Mouse (Mus musculus): ENCODE data around the gene Ifitm10. TPM values are rescaled to one million over a fixed set of nuclear protein-coding genes. Genes with fewer than 3 reads are reported as not detected.

The Ifitm10 gene
- 6.0 and 11.2 TPM in 2 replicates for polyA plus RNA-seq (2014; fragmentation: Nextera tagmentation; extraction: Ambion mirVana)

DNA sequence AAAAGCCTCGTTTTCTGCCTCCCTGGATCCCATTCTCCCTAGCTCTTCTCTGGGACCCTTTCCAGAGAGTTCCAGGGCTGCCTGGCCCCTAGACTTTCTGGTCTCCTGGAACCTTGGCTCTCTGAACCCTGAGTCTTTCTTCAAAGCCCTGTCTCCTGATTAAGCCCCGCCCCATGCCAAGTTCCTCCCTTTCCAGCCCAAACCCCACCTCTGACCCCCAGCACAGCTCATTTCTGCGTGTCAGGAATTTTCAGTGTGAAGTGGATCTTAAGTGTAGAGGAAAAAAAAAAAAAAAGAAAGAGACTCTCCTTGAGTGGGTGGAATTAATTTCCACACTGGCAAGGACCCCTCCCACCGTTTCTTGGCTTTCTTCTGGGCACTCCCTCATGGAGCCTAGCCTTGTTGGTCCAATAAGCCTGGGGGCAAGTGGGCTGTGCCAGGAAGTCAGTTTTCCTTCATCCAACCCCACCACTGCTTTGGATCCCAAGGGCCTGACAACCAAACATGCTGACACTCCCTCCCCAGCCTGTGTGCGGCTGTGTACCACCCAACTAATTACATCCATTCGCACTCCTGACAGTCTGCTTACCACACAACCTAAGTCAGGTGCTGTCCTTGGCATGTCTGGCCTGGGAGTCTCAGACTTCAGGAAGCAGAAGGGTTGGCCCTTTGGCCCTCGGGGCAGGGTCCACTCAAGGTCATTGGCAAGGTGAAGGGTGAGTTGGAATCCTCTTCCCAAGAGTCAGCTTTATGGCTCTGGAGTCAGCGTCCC is at the start of gene Ifitm10:
Gene Ifitm10, minus strand, starts transcription at position 113 of the 772 bp plus-strand sequence.
- no peak within 1 kb of the TSS for H3K27ac ChIP-seq (ENCODE audit: low read depth, low read length)
- H3K27me3 ChIP-seq (ENCODE audit: control insufficient read depth, insufficient read depth, low read length), result peaks cover 22% of the 10 kb centered on the region
- H3K36me3 ChIP-seq (ENCODE audit: control insufficient read depth, insufficient read depth, low read length), result peaks cover 31% of the 10 kb centered on the region
- H3K4me2 ChIP-seq (ENCODE audit: low read depth, low read length), result peak within 1 kb of the TSS; percentile 53; the same call in 1 of the 2 replicates
- ATAC-seq (ENCODE audit: low read depth), result no peak
- no peaks in the 10 kb centered on the region for H3K4me1 ChIP-seq (ENCODE audit: control insufficient read depth, insufficient read depth, low read length)
- H3K4me3 ChIP-seq (ENCODE audit: low read depth, low read length), result no peak within 1 kb of the TSS
- H3K9me3 ChIP-seq (ENCODE audit: control insufficient read depth, low read length), result no peaks in the 10 kb centered on the region
- WGBS, result 72% methylated on average over 8 of the region's 8 CpGs
- no peak within 1 kb of the TSS for H3K9ac ChIP-seq (replicated peaks; ENCODE audit: low read depth, low read length)

- no peak overlapping the region for H3K4me3 ChIP-seq (ENCODE audit: low read depth, low read length)
- H3K27me3 ChIP-seq (ENCODE audit: control insufficient read depth, insufficient read depth, low read length), result no peaks in the 10 kb centered on the region
- no peak overlapping the region for H3K27ac ChIP-seq (ENCODE audit: low read depth, low read length)
- WGBS, result 79% methylated on average over 2 of the region's 2 CpGs
- H3K4me2 ChIP-seq (ENCODE audit: low read depth, low read length), result no peak overlapping the region
- ATAC-seq (ENCODE audit: low read depth), result no peak
- H3K9ac ChIP-seq (replicated peaks; ENCODE audit: low read depth, low read length), result no peak overlapping the region
- H3K9me3 ChIP-seq (ENCODE audit: control insufficient read depth, low read length), result no peaks in the 10 kb centered on the region
- H3K4me1 ChIP-seq (ENCODE audit: control insufficient read depth, insufficient read depth, low read length), result no peaks in the 10 kb centered on the region
- no peaks in the 10 kb centered on the region for H3K36me3 ChIP-seq (ENCODE audit: control insufficient read depth, insufficient read depth, low read length)
Observed at GRCm38 (mm10) chr7:142421826-142422225, 48.3 kb upstream of the Ifitm10 start.

DNA sequence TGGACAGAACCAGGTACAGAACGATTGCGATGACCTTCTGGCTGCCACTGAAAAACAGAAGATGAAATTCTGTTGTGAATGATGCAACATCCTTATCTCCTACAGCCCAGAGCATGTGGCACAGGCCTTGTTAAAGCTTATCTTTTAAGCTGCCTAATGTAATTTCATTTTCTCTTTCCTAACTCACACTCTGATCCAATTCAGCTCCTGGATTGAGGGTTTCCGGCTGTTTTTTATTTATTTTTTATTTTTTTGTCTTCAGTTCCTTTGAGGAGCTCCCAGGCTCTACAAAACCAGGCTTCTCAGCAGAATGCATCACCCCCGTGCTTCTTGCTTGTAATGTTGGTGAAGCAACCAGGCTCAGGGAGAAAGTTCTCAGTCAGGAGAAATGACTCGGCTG is 46.3 kb upstream of the Ifitm10 start:
- Histone ChIP-seq H3K9ac (replicated peaks; ENCODE audit: low read depth, low read length) (no peak overlapping the region), H3K9me3 (ENCODE audit: control insufficient read depth, low read length) (no peaks in the 10 kb centered on the region), H3K4me2 (ENCODE audit: low read depth, low read length) (no peak overlapping the region), H3K36me3 (ENCODE audit: control insufficient read depth, insufficient read depth, low read length) (no peaks in the 10 kb centered on the region), H3K4me1 (ENCODE audit: control insufficient read depth, insufficient read depth, low read length) (no peaks in the 10 kb centered on the region), H3K27ac (ENCODE audit: low read depth, low read length) (no peak overlapping the region), H3K27me3 (ENCODE audit: control insufficient read depth, insufficient read depth, low read length) (no peaks in the 10 kb centered on the region), H3K4me3 (ENCODE audit: low read depth, low read length) (no peak overlapping the region)
- ATAC-seq (ENCODE audit: low read depth), result no peak
- WGBS, result 91% methylated on average over 5 of the region's 5 CpGs

- H3K4me1 ChIP-seq (ENCODE audit: control insufficient read depth, insufficient read depth, low read length), result no peaks in the 10 kb centered on the region
- no peak overlapping the region for H3K9ac ChIP-seq (replicated peaks; ENCODE audit: low read depth, low read length)
- H3K9me3 ChIP-seq (ENCODE audit: control insufficient read depth, low read length), result no peaks in the 10 kb centered on the region
- H3K4me3 ChIP-seq (ENCODE audit: low read depth, low read length), result no peak overlapping the region
- no peaks in the 10 kb centered on the region for H3K36me3 ChIP-seq (ENCODE audit: control insufficient read depth, insufficient read depth, low read length)
- H3K27ac ChIP-seq (ENCODE audit: low read depth, low read length), result no peak overlapping the region
- no peaks in the 10 kb centered on the region for H3K27me3 ChIP-seq (ENCODE audit: control insufficient read depth, insufficient read depth, low read length)
- ATAC-seq (ENCODE audit: low read depth), result no peak
- no peak overlapping the region for H3K4me2 ChIP-seq (ENCODE audit: low read depth, low read length)
- WGBS, result 87% methylated on average over 8 of the region's 8 CpGs
Observed at GRCm38 (mm10) chr7:142418679-142419078, 45.1 kb upstream of the Ifitm10 start.

DNA sequence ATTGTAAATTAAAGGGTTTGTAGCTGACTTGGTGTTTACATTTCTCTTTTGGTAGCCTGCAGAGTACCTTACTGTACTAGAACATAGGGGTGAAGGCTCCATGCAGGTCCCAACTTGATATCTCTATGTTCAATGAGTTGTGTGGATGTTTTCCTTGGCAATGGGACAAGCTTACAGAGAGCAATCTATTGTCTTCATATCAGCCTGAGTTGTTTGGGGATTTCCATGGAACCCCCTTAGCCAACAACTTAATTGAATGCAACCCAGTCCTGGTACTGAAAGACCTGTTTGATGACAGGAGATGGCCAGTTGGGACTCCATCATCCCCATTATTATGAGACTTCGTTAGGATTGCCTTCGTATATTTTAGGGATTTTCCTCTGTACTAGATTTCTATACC is 44.5 kb upstream of the Ifitm10 start:
- H3K4me1 ChIP-seq (ENCODE audit: control insufficient read depth, insufficient read depth, low read length), result no peaks in the 10 kb centered on the region
- no peak overlapping the region for H3K27ac ChIP-seq (ENCODE audit: low read depth, low read length)
- no peaks in the 10 kb centered on the region for H3K27me3 ChIP-seq (ENCODE audit: control insufficient read depth, insufficient read depth, low read length)
- 96% methylated on average over 2 of the region's 2 CpGs for WGBS
- H3K4me3 ChIP-seq (ENCODE audit: low read depth, low read length), result no peak overlapping the region
- no peak overlapping the region for H3K4me2 ChIP-seq (ENCODE audit: low read depth, low read length)
- no peak overlapping the region for H3K9ac ChIP-seq (replicated peaks; ENCODE audit: low read depth, low read length)
- no peaks in the 10 kb centered on the region for H3K9me3 ChIP-seq (ENCODE audit: control insufficient read depth, low read length)
- H3K36me3 ChIP-seq (ENCODE audit: control insufficient read depth, insufficient read depth, low read length), result no peaks in the 10 kb centered on the region
- no peak for ATAC-seq (ENCODE audit: low read depth)

DNA sequence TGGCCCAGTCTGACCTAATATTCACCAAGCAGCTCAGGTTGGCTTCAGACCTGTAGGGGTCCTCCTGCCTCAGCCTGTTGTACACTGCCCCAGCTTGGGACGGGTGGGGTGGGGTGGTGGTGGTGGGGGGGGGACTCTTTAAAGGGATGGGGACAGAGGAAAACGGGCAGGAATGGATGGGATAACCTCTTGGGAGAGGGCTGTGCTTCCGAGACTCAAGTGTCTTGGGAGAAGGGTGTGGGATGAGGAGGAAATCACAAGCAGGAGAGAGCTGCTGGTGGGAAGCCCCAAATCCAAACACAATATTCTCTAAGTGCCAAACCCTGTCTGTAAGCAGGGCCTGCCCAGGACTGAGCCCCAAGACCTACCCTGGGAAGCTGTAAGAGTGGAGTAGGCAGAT is 42.7 kb upstream of the Ifitm10 start:
- Histone ChIP-seq H3K36me3 (ENCODE audit: control insufficient read depth, insufficient read depth, low read length) (no peaks in the 10 kb centered on the region), H3K27ac (ENCODE audit: low read depth, low read length) (no peak overlapping the region), H3K4me2 (ENCODE audit: low read depth, low read length) (no peak overlapping the region), H3K9ac (replicated peaks; ENCODE audit: low read depth, low read length) (no peak overlapping the region), H3K9me3 (ENCODE audit: control insufficient read depth, low read length) (no peaks in the 10 kb centered on the region), H3K4me1 (ENCODE audit: control insufficient read depth, insufficient read depth, low read length) (no peaks in the 10 kb centered on the region), H3K27me3 (ENCODE audit: control insufficient read depth, insufficient read depth, low read length) (no peaks in the 10 kb centered on the region), H3K4me3 (ENCODE audit: low read depth, low read length) (no peak overlapping the region)
- ATAC-seq (ENCODE audit: low read depth), result no peak
- 75% methylated on average over 3 of the region's 3 CpGs for WGBS

GRCm38 (mm10) chr7:142415314-142415713 is 41.8 kb upstream of the Ifitm10 start:
- Histone ChIP-seq H3K4me3 (ENCODE audit: low read depth, low read length) (no peak overlapping the region), H3K36me3 (ENCODE audit: control insufficient read depth, insufficient read depth, low read length) (no peaks in the 10 kb centered on the region), H3K4me1 (ENCODE audit: control insufficient read depth, insufficient read depth, low read length) (no peaks in the 10 kb centered on the region), H3K9me3 (ENCODE audit: control insufficient read depth, low read length) (no peaks in the 10 kb centered on the region), H3K9ac (replicated peaks; ENCODE audit: low read depth, low read length) (no peak overlapping the region), H3K27me3 (ENCODE audit: control insufficient read depth, insufficient read depth, low read length) (no peaks in the 10 kb centered on the region), H3K4me2 (ENCODE audit: low read depth, low read length) (no peak overlapping the region), H3K27ac (ENCODE audit: low read depth, low read length) (no peak overlapping the region)
- no peak for ATAC-seq (ENCODE audit: low read depth)
- WGBS, result 67% methylated on average over 4 of the region's 4 CpGs

- no peak overlapping the region for H3K4me2 ChIP-seq (ENCODE audit: low read depth, low read length)
- no peak overlapping the region for H3K4me3 ChIP-seq (ENCODE audit: low read depth, low read length)
- no peaks in the 10 kb centered on the region for H3K4me1 ChIP-seq (ENCODE audit: control insufficient read depth, insufficient read depth, low read length)
- H3K9me3 ChIP-seq (ENCODE audit: control insufficient read depth, low read length), result no peaks in the 10 kb centered on the region
- no peak overlapping the region for H3K9ac ChIP-seq (replicated peaks; ENCODE audit: low read depth, low read length)
- no peaks in the 10 kb centered on the region for H3K27me3 ChIP-seq (ENCODE audit: control insufficient read depth, insufficient read depth, low read length)
- no peaks in the 10 kb centered on the region for H3K36me3 ChIP-seq (ENCODE audit: control insufficient read depth, insufficient read depth, low read length)
- no peak for ATAC-seq (ENCODE audit: low read depth)
- WGBS, result 94% methylated on average over 6 of the region's 6 CpGs
- H3K27ac ChIP-seq (ENCODE audit: low read depth, low read length), result no peak overlapping the region
Observed at GRCm38 (mm10) chr7:142413285-142413684, 39.7 kb upstream of the Ifitm10 start.

GRCm38 (mm10) chr7:142409603-142410002 is 36.0 kb upstream of the Ifitm10 start:
- no peak for ATAC-seq (ENCODE audit: low read depth)
- Histone ChIP-seq H3K9me3 (ENCODE audit: control insufficient read depth, low read length) (no peaks in the 10 kb centered on the region), H3K4me1 (ENCODE audit: control insufficient read depth, insufficient read depth, low read length) (no peaks in the 10 kb centered on the region), H3K36me3 (ENCODE audit: control insufficient read depth, insufficient read depth, low read length) (no peaks in the 10 kb centered on the region), H3K27ac (ENCODE audit: low read depth, low read length) (no peak overlapping the region), H3K4me2 (ENCODE audit: low read depth, low read length) (no peak overlapping the region), H3K9ac (replicated peaks; ENCODE audit: low read depth, low read length) (no peak overlapping the region), H3K27me3 (ENCODE audit: control insufficient read depth, insufficient read depth, low read length) (no peaks in the 10 kb centered on the region), H3K4me3 (ENCODE audit: low read depth, low read length) (no peak overlapping the region)
- 86% methylated on average over 3 of the region's 3 CpGs for WGBS

All from neural tube, embryonic 14.5 days (tissue).